Mouse (Mus musculus) thymus, postnatal 25 days (tissue): ENCODE results near the gene Socs3.

Experiments
- DNase-seq: peaks from one replicate; pipeline ENCODE4 v3.0.0; 2022

The Socs3 gene

GRCm38 (mm10) chr11:117969945-117970872, at the start of gene Socs3:
Gene Socs3 (minus strand): TSS chr11:117970047.
- DNase-seq: peak; percentile 96

GRCm38 (mm10) chr11:118018328-118018727, 48.5 kb upstream of the Socs3 start:
- DNase-seq: peak; percentile 52

GRCm38 (mm10) chr11:118015381-118016145, 45.7 kb upstream of the Socs3 start:
- peak; percentile 55 for DNase-seq

GRCm38 (mm10) chr11:118014391-118014995, 44.6 kb upstream of the Socs3 start:
- DNase-seq: peak; percentile 83

GRCm38 (mm10) chr11:118013339-118013738, 43.5 kb upstream of the Socs3 start:
- DNase-seq: no peak

GRCm38 (mm10) chr11:118012595-118012994, 42.7 kb upstream of the Socs3 start:
- DNase-seq: no peak

GRCm38 (mm10) chr11:118009865-118010571, 40.2 kb upstream of the Socs3 start:
- no peak for DNase-seq

GRCm38 (mm10) chr11:118008843-118009242, 39.0 kb upstream of the Socs3 start:
- DNase-seq: no peak

GRCm38 (mm10) chr11:118008144-118008805, 38.4 kb upstream of the Socs3 start:
- no peak for DNase-seq

GRCm38 (mm10) chr11:118007460-118008143, 37.8 kb upstream of the Socs3 start:
- DNase-seq: no peak

- no peak for DNase-seq
Observed at GRCm38 (mm10) chr11:118004217-118004616, 34.4 kb upstream of the Socs3 start.

- DNase-seq: no peak
Observed at GRCm38 (mm10) chr11:118003718-118004117, 33.9 kb upstream of the Socs3 start.

GRCm38 (mm10) chr11:118003176-118003575, 33.3 kb upstream of the Socs3 start:
- DNase-seq: no peak

GRCm38 (mm10) chr11:118000565-118001215, 30.8 kb upstream of the Socs3 start:
- no peak for DNase-seq

- no peak for DNase-seq
Observed at GRCm38 (mm10) chr11:118000083-118000482, 30.2 kb upstream of the Socs3 start.

- no peak for DNase-seq
Observed at GRCm38 (mm10) chr11:117999260-117999934, 29.6 kb upstream of the Socs3 start.

- no peak for DNase-seq
Observed at GRCm38 (mm10) chr11:117998356-117998755, 28.5 kb upstream of the Socs3 start.

- no peak for DNase-seq
Observed at GRCm38 (mm10) chr11:117997085-117997484, 27.2 kb upstream of the Socs3 start.

GRCm38 (mm10) chr11:117996066-117996465, 26.2 kb upstream of the Socs3 start:
- no peak for DNase-seq

- no peak for DNase-seq
Observed at GRCm38 (mm10) chr11:117995661-117996060, 25.8 kb upstream of the Socs3 start.
